Mouse (Mus musculus) liver, embryonic 16.5 days (tissue): ENCODE results near the gene Prodh2. TPM values are rescaled to one million over a fixed set of nuclear protein-coding genes. Genes with fewer than 3 reads are reported as not detected.
"Not testable (repeated sequence)": the region's sequence is repeated elsewhere in the genome, so short reads cannot be mapped to it uniquely, and the experiment has no call there.

Source experiments
- ATAC-seq: fragments of 200-750 bp; cut with Nextera tagmentation; 2 replicates; pipeline ENCODE4 v1.8.0; 2017; ENCODE audit warnings: low read depth, mild to moderate bottlenecking, moderate number of reproducible peaks, moderate library complexity
- H3K27ac ChIP-seq: fragments of 300-500 bp; sonication (generic); 2 replicates; pipeline ENCODE4 v1.5.1; 2014; ENCODE audit warnings: mild to moderate bottlenecking, low read length
- H3K27me3 ChIP-seq: fragments of 300-500 bp; sonication (generic); 2 replicates; pipeline ENCODE4 v1.6.1; 2014; ENCODE audit warnings: low read depth, low read length, mixed read lengths; ENCODE audit not compliant: control insufficient read depth, insufficient read depth
- H3K36me3 ChIP-seq: fragments of 300-500 bp; sonication (generic); 2 replicates; pipeline ENCODE4 v1.6.1; 2014; ENCODE audit warnings: mild to moderate bottlenecking; ENCODE audit not compliant: control insufficient read depth, insufficient read depth
- H3K4me1 ChIP-seq: fragments of 300-500 bp; sonication (generic); 2 replicates; pipeline ENCODE4 v1.6.1; 2014; ENCODE audit warnings: low read depth, low read length, mixed read lengths; ENCODE audit not compliant: control insufficient read depth
- H3K4me2 ChIP-seq: fragments of 300-500 bp; sonication (generic); 2 replicates; pipeline ENCODE4 v1.6.1; 2014; ENCODE audit warnings: low read depth, low read length, mixed read lengths
- H3K4me3 ChIP-seq: fragments of 300-500 bp; sonication (generic); 2 replicates; pipeline ENCODE4 v1.5.1; 2014; ENCODE audit warnings: low read depth, mild to moderate bottlenecking, low read length
- H3K9ac ChIP-seq: fragments of 300-500 bp; sonication (generic); 2 replicates; pipeline ENCODE4 v1.6.1; 2014; ENCODE audit warnings: low read depth, low read length
- H3K9me3 ChIP-seq: fragments of 300-500 bp; sonication (generic); replicated peaks from 2 replicates; pipeline ENCODE4 v1.6.1; 2016; ENCODE audit warnings: low read length; ENCODE audit not compliant: control insufficient read depth
- WGBS: fragments of 180-500 bp; shearing (Covaris S2); extraction: QIAGEN DNeasy Blood & Tissue Kit; methylation state at CpG from one replicate; pipeline ENCODE4 v1.1.7; 2014; ENCODE audit not compliant: insufficient replicate concordance; 5-methylcytosine and 5-hydroxymethylcytosine counted together
- polyA plus RNA-seq: library from polyadenylated mRNA; unstranded; fragments of >200 nt; fragmentation: Nextera tagmentation; extraction: Ambion mirVana; gene quantifications from 2 replicates; pipeline ENCODE4 v1.2.1, GENCODE M21; 2015

The Prodh2 gene
- polyA plus RNA-seq, 1 experiment from 2014 or later, result 85.2 TPM

- not testable (repeated sequence) for H3K4me1 ChIP-seq, H3K27ac ChIP-seq, H3K4me2 ChIP-seq, H3K9ac ChIP-seq, ATAC-seq, H3K36me3 ChIP-seq, H3K9me3 ChIP-seq, H3K4me3 ChIP-seq, H3K27me3 ChIP-seq
- 64% methylated on average over 7 of the region's 7 CpGs for WGBS
These were observed 17.3 kb upstream of the Prodh2 start for GRCm38 (mm10) chr7:30476136-30476535.

- no peak for ATAC-seq
- Histone ChIP-seq H3K27ac (no peak overlapping the region), H3K36me3 (no peaks in the 10 kb centered on the region), H3K9me3 (no peaks in the 10 kb centered on the region), H3K9ac (no peak overlapping the region), H3K4me1 (no peaks in the 10 kb centered on the region; the same call in 1 of the 2 replicates), H3K4me2 (0 out of 2 replicates have a peak overlapping the region, but pooled peaks have one; percentile 7), H3K27me3 (no peaks in the 10 kb centered on the region), H3K4me3 (peak overlapping the region; percentile 2; the same call in 1 of the 2 replicates)
- 11% methylated on average over 32 of the region's 32 CpGs for WGBS
These were observed 15.7 kb upstream of the Prodh2 start for GRCm38 (mm10) chr7:30477415-30478381.

- Histone ChIP-seq H3K27ac (no peak overlapping the region), H3K9me3 (no peaks in the 10 kb centered on the region), H3K36me3 (no peaks in the 10 kb centered on the region), H3K4me3 (no peak overlapping the region), H3K4me1 (no peaks in the 10 kb centered on the region), H3K9ac (no peak overlapping the region), H3K27me3 (no peaks in the 10 kb centered on the region), H3K4me2 (no peak overlapping the region)
- ATAC-seq, result no peak
- WGBS, result 12% methylated on average over 8 of the region's 8 CpGs
These were observed 9.2 kb upstream of the Prodh2 start for GRCm38 (mm10) chr7:30484250-30484649.

GRCm38 (mm10) chr7:30490251-30490956 lies 3.0 kb upstream of the Prodh2 start:
- ATAC-seq, result no peak
- Histone ChIP-seq H3K4me3 (no peak overlapping the region), H3K9me3 (no peaks in the 10 kb centered on the region), H3K36me3 (no peaks in the 10 kb centered on the region), H3K4me2 (no peak overlapping the region), H3K27ac (no peak overlapping the region), H3K4me1 (no peaks in the 10 kb centered on the region), H3K27me3 (no peaks in the 10 kb centered on the region), H3K9ac (no peak overlapping the region)
- 25% methylated on average over 16 of the region's 16 CpGs for WGBS

GRCm38 (mm10) chr7:30490957-30491307 lies 2.5 kb upstream of the Prodh2 start:
- Histone ChIP-seq H3K4me2 (no peak overlapping the region), H3K27ac (no peak overlapping the region), H3K9me3 (no peaks in the 10 kb centered on the region), H3K4me3 (no peak overlapping the region), H3K4me1 (no peaks in the 10 kb centered on the region), H3K36me3 (no peaks in the 10 kb centered on the region), H3K27me3 (no peaks in the 10 kb centered on the region), H3K9ac (no peak overlapping the region)
- no peak for ATAC-seq
- WGBS, result 20% methylated on average over 6 of the region's 6 CpGs

GRCm38 (mm10) chr7:30492765-30493164 lies 657 bp upstream of the Prodh2 start:
- H3K9me3 ChIP-seq, result no peaks in the 10 kb centered on the region
- H3K4me3 ChIP-seq, result no peak overlapping the region
- no peaks in the 10 kb centered on the region for H3K4me1 ChIP-seq
- H3K36me3 ChIP-seq, result no peaks in the 10 kb centered on the region
- peak; percentile 23; the same call in 1 of the 2 replicates for ATAC-seq
- no peaks in the 10 kb centered on the region for H3K27me3 ChIP-seq
- no peak overlapping the region for H3K9ac ChIP-seq
- 17% methylated on average over 4 of the region's 4 CpGs for WGBS
- H3K4me2 ChIP-seq, result no peak overlapping the region
- peak overlapping the region; percentile 54; the same call in 1 of the 2 replicates for H3K27ac ChIP-seq

- peak overlapping the region; percentile 55; the same call in 1 of the 2 replicates for H3K4me3 ChIP-seq
- H3K27ac ChIP-seq, H3K9ac ChIP-seq, ATAC-seq, H3K9me3 ChIP-seq, H3K4me1 ChIP-seq, H3K36me3 ChIP-seq, H3K27me3 ChIP-seq: not testable (repeated sequence)
- H3K4me2 ChIP-seq, result peak overlapping the region; percentile 37; the same call in 1 of the 2 replicates
- WGBS, result 53% methylated on average over 5 of the region's 5 CpGs
These were observed 2.2 kb downstream of the Prodh2 start for GRCm38 (mm10) chr7:30495506-30496042.

GRCm38 (mm10) chr7:30501159-30501558 lies 7.7 kb downstream of the Prodh2 start:
- H3K4me3 ChIP-seq, H3K4me1 ChIP-seq, ATAC-seq, H3K9ac ChIP-seq, H3K9me3 ChIP-seq, H3K36me3 ChIP-seq, H3K27ac ChIP-seq, H3K27me3 ChIP-seq, H3K4me2 ChIP-seq: not testable (repeated sequence)
- WGBS, result 48% methylated on average over 5 of the region's 5 CpGs
